Mouse (Mus musculus) cerebellum, postnatal 4 days (tissue): Measurements from ENCODE around the gene Cbarp.

Experiments
- DNase-seq, 2 experiments: peaks; one replicate each; pipeline ENCODE4 v3.0.0; 2022; ENCODE audit warnings: low spot score in 2 of 2, mixed read lengths in 1 of 2

Cbarp gene

GRCm38 (mm10) chr10:80094085-80094484, 46.5 kb downstream of the Cbarp start:
- DNase-seq = no peak

- no peak for DNase-seq
Observed at GRCm38 (mm10) chr10:80092690-80093089, 47.9 kb downstream of the Cbarp start.

GRCm38 (mm10) chr10:80091527-80091926, 49.1 kb downstream of the Cbarp start:
- no peak for DNase-seq

- no peak for DNase-seq
Observed at GRCm38 (mm10) chr10:80089146-80089545, 51.5 kb downstream of the Cbarp start.

GRCm38 (mm10) chr10:80087483-80087882, 53.2 kb downstream of the Cbarp start:
- DNase-seq = no peak

GRCm38 (mm10) chr10:80086847-80087246, 53.8 kb downstream of the Cbarp start:
- DNase-seq = no peak

- DNase-seq = no peak
Observed at GRCm38 (mm10) chr10:80084817-80085487, 55.7 kb downstream of the Cbarp start.

GRCm38 (mm10) chr10:80081075-80081474, 59.6 kb downstream of the Cbarp start:
- DNase-seq = no peak
